7 mouse cellular contexts compared by ENCODE assay signal in the genomic region with DNA sequence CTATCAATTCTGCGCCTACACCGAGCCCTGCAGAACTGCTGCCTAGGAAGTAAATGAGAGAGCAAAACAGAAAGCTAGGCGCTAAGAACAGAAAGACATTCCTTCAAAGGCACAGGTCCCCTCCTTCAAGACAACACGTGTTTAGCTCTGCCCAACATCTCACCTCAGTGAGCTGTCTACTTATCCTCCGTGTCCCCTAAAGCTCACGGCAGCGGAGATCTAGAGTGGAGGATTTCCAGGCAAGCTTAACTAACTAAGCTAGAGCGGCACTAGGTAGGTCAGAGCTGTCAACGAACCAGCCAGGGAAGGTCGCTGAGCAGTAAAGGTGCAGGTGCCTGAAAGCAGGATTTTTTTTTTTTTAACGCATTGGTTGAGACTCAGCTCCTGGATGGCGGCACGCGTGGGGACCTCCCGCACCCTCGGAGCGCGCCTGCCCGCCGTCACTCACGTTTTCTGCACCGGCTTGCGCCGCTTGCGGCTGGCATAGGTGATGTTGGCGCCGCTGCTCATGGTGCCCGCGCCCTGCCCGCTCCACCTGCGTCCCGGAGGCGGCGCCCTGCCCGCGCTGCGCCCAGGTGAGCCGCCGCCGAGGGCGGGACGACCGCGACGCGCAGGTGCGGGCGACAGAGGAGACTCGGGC. TPM values are rescaled to one million over a fixed set of nuclear protein-coding genes. Genes with fewer than 3 reads are reported as not detected.
A peak's percentile ranks its signal among the peaks of the same experiment; 100 is the strongest.
DNase-seq lines count a peak whose midpoint lies in the region; ATAC-seq lines count a peak whose summit lies in the region.

No protein-coding gene starts in this region.

- H3K9ac ChIP-seq in intestine, embryonic 16.5 days (ENCODE audit: low read depth, low read length), result peak overlapping the region; percentile 85

- H3K4me1 ChIP-seq in intestine, embryonic 16.5 days (ENCODE audit: control insufficient read depth, insufficient read depth, low read length), result peaks cover 2% of the 10 kb centered on the region; the same call in 1 of the 2 replicates

- no peaks in the 10 kb centered on the region for H3K36me3 ChIP-seq in intestine, embryonic 16.5 days (ENCODE audit: control insufficient read depth, insufficient read depth, low read length)

- intact Hi-C loops in left cerebral cortex, postnatal 4 days (cut with DNase I), result loop anchor here (5.0 kb wide), 2 partner anchors 227 to 298 kb away; no protein-coding TSS in a partner anchor

- peak; percentile 62 for ATAC-seq in frontal cortex, adult (ENCODE audit: low TSS enrichment)
- ATAC-seq in intestine, embryonic 16.5 days, result peak; percentile 85
- ATAC-seq in megakaryocyte-erythroid progenitor cell, adult 5-6 weeks (replicated peaks; ENCODE audit: low FRiP score, low TSS enrichment, poor library complexity, severe bottlenecking), result peak; percentile 54

- H3K27me3 ChIP-seq in intestine, embryonic 16.5 days (replicated peaks; ENCODE audit: control insufficient read depth, insufficient read depth, low read length), result no peaks in the 10 kb centered on the region

- peak overlapping the region; percentile 87 for H3K4me3 ChIP-seq in intestine, embryonic 16.5 days (ENCODE audit: low read length)

- peak overlapping the region; percentile 80 for H3K27ac ChIP-seq in intestine, embryonic 16.5 days (ENCODE audit: low read length)

- DNase-seq in ES-CJ7 (ENCODE audit: low read depth, low spot score), result peak; percentile 47
- DNase-seq in brain, adult 2 months (ENCODE audit: low read depth, low spot score), result peak; percentile 62
- DNase-seq in left cerebral cortex, postnatal 4 days, result peak; percentile 18
- DNase-seq in right cerebral cortex, postnatal 4 days, result peak; percentile 21

- peak overlapping the region; percentile 91 for H3K4me2 ChIP-seq in intestine, embryonic 16.5 days (ENCODE audit: low read depth, low read length)

- H3K9me3 ChIP-seq in intestine, embryonic 16.5 days (ENCODE audit: control insufficient read depth, low read length), result no peaks in the 10 kb centered on the region

- WGBS in intestine, embryonic 16.5 days, result under 1% methylated on average over 46 of the region's 49 CpGs

RNA-seq across cellular contexts. Expression of a gene that starts 0.6 kb away (rescaled TPM):
- polyA plus RNA-seq in intestine, embryonic 16.5 days (2015; fragmentation: Nextera tagmentation; extraction: Ambion mirVana), result 5.7 and 7.2 TPM in 2 replicates
- total RNA-seq in left cerebral cortex, postnatal 4 days (2021), result 10 to 100 TPM in 1 of 2 experiments, 1 to 10 TPM in 1; 8.8 to 11.5 TPM
- total RNA-seq in megakaryocyte-erythroid progenitor cell, adult 5-6 weeks (2014; fragmentation: Nextera tagmentation), result 0.44 and 5.2 TPM in 2 replicates
- total RNA-seq in megakaryocyte-erythroid progenitor cell, adult 5-6 weeks (2017), result 0.80 and 1.4 TPM in 2 replicates

Comparison
In these comparisons a context has a peak if more than half of its experiments do, and no peak if none do; other contexts are left out.
1. Peak in every context shown above with its lines: DNase-seq, ATAC-seq, H3K4me3 ChIP-seq and H3K27ac ChIP-seq.